Mouse (Mus musculus) left cerebral cortex, adult 8-10 months (tissue): ENCODE data around the gene Aunip. TPM values are rescaled to one million over a fixed set of nuclear protein-coding genes. Genes with fewer than 3 reads are reported as not detected.

Experiments used
- DNase-seq, 2 experiments: peaks; one replicate each; pipeline ENCODE4 v3.0.0; 2022; ENCODE audit warnings: low spot score in 2 of 2
- total RNA-seq, 4 experiments: library from RNA; stranded (reverse); gene quantifications; 2 replicates each; pipeline ENCODE4 v1.2.4; 2022

Gene Aunip
- total RNA-seq, 4 experiments from 2014 or later: 0.25 to 0.60 (median 0.34) TPM

- no peak for DNase-seq
Measured at GRCm38 (mm10) chr4:134514309-134514930, 3.6 kb downstream of the Aunip start.

DNA sequence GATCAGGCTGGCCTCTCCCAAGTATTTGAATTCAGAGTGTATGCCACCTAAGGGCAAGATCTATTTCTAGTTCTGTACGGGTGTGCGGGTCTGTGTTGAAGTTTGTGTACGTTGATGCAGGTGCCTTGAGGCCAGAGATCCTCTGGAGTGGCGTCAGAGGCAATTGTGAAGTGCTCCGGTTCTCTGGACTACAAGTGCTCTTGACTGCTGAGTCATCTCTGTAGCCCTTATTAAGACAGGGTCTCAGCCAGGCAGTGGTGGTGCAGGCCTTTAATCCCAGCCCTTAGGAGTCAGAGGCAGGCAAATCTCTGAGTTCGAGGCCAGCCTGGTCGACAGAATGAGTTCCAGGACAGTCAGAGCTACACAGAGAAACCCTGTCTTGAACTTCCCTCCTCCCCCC, 4.8 kb downstream of the Aunip start:
- DNase-seq: no peak

GRCm38 (mm10) chr4:134516981-134517380, 6.2 kb downstream of the Aunip start:
- peak in 1 of 2 experiments; percentile 57 for DNase-seq

DNA sequence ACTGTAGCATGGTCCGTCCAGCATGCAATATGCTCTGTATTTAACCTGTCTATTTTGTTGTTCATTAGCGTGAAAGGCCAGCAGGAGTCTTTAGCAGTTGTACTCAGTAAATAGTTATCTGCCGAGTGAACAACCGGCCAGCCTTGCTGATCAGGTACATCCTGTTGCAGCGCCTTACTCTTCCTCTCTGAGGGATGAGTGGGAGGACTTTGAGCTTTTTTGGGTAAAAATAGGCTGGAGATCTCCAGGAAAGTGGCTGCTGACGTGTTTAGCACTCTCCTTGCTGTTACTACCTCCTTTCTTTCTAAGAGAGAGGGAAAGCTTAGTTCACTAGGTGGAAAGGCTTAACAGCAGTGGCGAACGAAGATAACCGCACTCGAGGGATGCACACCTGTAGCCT, 6.9 kb downstream of the Aunip start:
- DNase-seq: no peak

GRCm38 (mm10) chr4:134518541-134518940, 7.7 kb downstream of the Aunip start:
- no peak for DNase-seq

DNA sequence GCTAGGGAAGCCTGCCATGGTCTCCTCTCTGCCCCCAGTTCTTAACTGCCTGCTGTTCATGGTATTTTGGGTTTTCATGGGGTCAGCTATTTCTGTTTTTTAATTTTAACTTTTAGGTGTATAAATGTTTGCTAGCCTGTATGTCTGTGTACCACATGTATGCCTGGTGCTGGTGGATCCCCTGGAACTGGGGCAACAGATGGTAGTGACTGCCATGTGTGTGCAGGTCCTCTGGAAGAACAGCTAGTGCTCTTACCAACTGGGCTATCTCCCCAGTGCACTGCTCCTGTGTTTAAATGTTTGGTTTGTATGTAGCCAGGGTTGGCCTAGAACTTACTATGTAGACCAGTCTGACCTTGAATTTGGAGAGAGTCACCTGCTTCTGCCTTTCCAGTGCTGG, 8.5 kb downstream of the Aunip start:
- DNase-seq: no peak

GRCm38 (mm10) chr4:134523447-134523846, 12.6 kb downstream of the Aunip start:
- no peak for DNase-seq

- DNase-seq: no peak
Measured at GRCm38 (mm10) chr4:134525806-134526205, 15.0 kb downstream of the Aunip start.

DNA sequence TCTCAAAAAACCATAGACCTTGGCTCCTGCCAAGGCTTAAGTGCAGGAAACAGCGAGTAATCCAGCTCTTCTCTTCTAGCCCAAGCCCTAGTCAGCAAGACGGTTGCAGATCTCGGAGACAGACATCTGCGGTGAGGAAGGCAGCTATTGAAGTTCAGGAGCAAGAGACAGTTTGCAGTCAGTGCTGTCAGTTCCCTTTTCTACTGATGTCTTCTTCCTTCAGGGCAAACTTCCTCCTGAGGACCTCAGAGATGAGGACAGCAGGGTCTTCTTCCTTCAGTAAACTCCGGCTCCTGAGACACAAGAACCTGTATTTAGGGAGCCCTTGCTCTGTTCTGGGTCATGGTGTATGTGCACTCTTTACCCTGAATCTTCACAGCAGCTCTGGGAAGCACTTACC, 15.4 kb downstream of the Aunip start:
- no peak for DNase-seq

DNA sequence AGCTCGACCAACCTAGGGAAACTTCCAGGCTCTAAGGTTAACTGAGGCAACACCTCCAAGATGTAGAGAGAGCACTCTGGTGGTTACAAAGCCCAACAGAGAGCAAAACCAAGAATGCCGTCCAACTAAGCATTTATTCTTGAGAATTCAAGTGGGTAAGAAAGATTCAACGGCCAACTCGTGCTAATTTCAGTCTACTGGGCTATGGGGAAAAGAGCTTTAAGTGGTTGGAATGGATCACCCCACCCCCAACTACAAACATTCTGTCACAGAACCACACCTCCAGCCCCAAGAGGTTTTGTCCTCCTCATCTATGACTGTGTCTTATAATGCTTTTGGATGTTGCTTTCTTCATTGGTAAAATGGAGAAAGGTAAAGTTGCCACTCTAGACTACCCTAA, 22.1 kb downstream of the Aunip start:
- no peak for DNase-seq

- no peak for DNase-seq
Measured at GRCm38 (mm10) chr4:134533421-134533820, 22.6 kb downstream of the Aunip start.

- DNase-seq: no peak
Measured at GRCm38 (mm10) chr4:134534124-134534886, 23.5 kb downstream of the Aunip start.

- DNase-seq: peak; percentile 85 to 97
Measured at GRCm38 (mm10) chr4:134534932-134535786, 24.4 kb downstream of the Aunip start, which contains the start of gene Mtfr1l. TSS of gene Mtfr1l (minus strand) at chr4:134535387.

- peak in 1 of 2 experiments; percentile 72 for DNase-seq
Measured at GRCm38 (mm10) chr4:134535787-134536151, 25.0 kb downstream of the Aunip start.

- DNase-seq: no peak
Measured at GRCm38 (mm10) chr4:134538997-134539580, 28.3 kb downstream of the Aunip start.

DNA sequence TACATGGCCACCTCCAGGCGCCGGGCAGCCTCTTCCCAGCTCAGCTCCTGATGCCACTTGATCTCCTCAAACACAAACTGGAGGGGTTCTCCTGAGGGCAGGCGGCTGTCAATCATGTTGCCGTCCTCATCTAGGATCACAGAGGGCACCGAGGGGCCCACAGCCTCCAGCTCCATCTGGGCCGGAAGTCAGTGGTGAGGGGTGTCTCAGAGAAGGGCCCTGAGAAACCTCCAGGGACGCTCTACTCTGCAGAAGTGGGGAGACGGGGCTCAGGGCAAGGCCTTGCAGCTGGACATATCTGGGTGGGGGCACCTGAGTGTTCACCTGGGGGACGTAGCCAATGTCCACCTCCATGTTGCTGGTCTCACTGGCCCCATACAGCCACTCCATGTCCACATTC, 31.9 kb downstream of the Aunip start:
- no peak for DNase-seq

DNA sequence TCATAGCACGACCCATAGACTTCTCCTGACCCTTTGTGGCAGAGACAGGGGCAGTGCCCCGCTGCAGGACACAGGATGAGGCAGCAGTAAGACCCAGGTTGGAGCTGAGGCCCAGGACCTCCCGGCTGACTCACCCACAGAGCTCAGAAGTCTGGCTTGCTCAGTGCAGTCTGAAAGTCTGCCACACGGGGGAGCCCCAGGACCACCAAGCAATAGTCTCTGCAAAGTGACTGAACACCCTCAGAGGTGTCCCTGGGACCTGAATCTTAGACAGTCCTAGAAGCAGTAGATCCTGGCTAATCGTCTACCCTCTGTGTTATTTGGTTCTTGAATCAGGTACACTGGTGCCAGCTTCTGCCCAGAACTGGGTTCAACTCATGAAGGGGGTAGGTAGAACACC, 32.5 kb downstream of the Aunip start:
- DNase-seq: peak; percentile 77 to 98

DNA sequence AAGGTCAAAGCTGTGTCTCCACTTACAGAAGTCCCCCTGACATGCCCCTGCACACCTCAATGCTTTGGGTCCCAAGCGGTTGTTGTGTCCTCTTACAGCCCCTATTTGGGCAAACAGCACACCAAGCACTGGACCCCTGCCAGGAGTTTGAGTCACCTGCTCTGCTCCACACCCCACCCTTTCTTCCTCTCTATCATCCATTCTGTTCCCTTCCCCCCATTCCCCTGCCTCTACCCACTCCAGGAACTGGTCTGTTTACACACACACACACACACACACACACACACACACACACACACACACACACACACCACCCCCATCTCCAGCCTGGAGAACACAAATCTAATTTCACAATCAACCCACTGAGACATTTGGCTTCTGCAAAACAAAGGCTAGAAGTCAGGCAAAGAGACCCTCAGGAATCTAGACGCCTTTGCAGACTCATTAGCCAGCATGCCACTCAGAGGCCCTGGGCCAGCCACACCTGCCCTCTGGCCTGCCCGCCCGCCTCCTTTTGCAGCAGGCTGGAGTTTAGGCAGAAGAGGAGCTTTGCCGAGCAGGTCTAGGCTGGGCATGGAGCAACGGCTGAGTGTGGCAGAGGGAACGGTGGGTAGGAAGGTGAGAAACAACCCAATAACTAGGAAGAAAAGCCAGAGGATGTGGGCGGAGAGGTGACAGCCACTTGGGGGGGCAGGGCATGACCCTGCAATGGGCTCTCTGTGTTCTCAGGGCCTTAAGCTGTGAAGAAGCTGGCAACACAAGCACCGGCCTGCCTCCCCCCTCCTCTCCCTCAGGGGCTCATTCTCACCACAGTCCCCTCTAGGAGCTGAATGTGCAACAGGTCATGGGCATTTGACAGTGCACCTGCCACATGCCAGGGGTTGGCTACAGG, 36.3 kb downstream of the Aunip start:
- no peak for DNase-seq

GRCm38 (mm10) chr4:134548169-134548938, 37.6 kb downstream of the Aunip start:
- DNase-seq: no peak

DNA sequence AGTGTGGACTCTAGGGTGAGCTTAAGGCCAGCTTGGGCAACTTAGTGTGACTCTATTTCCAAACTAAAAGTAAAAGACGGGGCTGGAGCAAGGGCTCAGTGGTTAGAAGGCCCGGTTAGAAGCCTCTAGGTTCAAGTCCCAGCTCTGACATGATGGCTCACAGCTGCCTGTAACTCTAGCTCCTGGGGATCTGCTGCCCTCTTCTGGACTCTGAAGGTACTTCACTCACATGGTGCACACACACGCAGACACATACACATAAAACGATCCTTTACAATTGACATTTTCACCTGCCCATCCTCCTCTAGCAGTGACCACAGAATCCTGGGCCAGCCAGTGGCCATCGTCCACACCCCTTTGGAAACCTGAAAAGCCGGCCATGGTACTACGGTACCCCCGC, 39.1 kb downstream of the Aunip start:
- no peak for DNase-seq
